Mouse (Mus musculus) left cerebral cortex, postnatal 10 days (tissue): Measurements from ENCODE around the gene Vrk1. TPM values are rescaled to one million over a fixed set of nuclear protein-coding genes. Genes with fewer than 3 reads are reported as not detected.

Experiments used
- DNase-seq, 2 experiments: peaks; one replicate each; pipeline ENCODE4 v3.0.0; 2021 to 2022; ENCODE audit warnings: low spot score in 2 of 2, mixed read lengths in 1 of 2; ENCODE audit errors: extremely low spot score in 1 of 2
- intact Hi-C: fragments of 180-260 bp; cut with DNase I; formaldehyde crosslinking; loops from one replicate; pipeline ENCODE4 v1.15.1; 2025
- total RNA-seq, 2 experiments: library from RNA; stranded (reverse); gene quantifications; 2 replicates each; pipeline ENCODE4 v1.2.3; 2021

Vrk1 gene
- total RNA-seq, 2 experiments from 2014 or later = 17.3 to 20.8 TPM

- intact Hi-C loops = no loop called here
Measured at GRCm38 (mm10) chr12:105993356-105993755, 16.7 kb upstream of the Vrk1 start.

GRCm38 (mm10) chr12:105995940-105996339, 14.1 kb upstream of the Vrk1 start:
- intact Hi-C loops = no loop called here
- DNase-seq = no peak

More at GRCm38 (mm10) chr12:105993356-105993755, 16.7 kb upstream of the Vrk1 start:
- DNase-seq = no peak

DNA sequence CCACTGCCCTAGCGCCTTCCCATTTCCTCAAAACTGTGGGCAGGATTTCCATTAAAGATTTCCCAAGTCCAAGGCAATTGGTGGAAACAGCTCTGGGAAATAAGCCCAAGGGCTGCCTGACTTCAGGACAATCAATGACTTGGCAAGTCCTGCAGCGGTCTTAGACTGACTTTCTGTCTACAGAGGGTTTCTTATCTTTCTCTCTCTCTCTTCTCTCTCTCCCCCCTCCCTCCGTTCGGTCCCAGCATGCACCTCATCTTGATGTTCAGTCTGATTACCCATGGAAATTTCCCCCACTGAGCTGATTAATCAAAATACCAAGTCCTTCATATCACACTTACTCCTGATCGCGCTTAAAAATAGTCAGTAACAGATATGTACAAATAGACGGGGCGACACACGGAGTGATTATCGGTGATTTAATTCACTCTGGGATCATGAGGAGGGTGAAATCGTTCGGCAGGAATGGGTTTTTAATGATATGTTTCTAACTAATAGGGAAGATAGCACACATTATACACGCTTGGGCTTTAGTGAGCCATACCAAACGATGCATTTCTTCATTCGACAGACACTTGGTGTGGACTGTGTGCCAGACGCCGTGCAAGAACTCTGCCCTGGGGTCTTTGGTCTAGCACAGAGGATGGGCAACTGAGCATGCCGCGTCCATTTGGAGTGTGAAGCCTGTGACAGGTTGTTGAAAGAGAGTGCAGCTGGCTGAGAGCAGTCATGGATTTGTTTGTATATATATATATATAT, 12.8 kb upstream of the Vrk1 start:
- DNase-seq = no peak
- intact Hi-C loops = no loop called here

DNA sequence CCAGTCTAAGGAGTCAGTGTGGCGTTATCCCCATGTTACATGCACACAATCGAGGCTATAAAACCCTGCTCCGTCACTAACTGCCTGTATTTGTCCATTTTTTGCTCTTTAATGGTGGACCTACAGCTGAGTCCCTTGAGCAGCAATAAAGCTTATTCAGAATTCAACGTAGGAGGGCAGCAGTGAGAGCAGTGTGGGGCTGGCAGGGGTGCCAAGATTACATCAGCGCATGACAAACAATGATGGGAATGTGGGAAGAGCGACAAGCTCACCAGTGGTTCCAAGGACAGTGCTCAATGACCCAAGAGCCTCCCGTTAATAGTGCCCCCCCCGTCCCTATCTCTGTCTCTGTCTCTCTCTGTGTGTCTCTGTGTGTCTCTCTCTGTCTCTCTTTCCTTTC, 8.3 kb upstream of the Vrk1 start:
- intact Hi-C loops = no loop called here
- no peak for DNase-seq

DNA sequence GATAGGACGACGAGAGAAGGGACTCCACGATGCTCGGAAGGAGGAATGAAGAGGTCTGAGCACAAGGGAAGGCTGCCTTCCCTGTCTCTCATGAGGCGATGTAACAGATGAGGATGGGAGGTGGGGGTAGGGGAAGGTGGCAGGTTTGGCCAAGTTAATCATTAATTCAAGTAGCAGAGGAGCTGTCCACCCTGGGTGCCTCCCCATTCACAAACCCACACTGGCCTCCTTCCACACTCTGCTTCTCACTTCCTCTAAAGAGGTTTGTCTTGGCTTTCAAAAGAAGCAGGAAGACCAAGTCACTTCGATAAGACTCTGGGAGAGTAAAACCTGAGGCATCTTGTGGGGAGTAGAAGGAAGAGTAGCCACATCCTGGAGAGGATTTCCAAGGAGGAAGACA, 5.3 kb upstream of the Vrk1 start:
- DNase-seq = no peak
- intact Hi-C loops = no loop called here

DNA sequence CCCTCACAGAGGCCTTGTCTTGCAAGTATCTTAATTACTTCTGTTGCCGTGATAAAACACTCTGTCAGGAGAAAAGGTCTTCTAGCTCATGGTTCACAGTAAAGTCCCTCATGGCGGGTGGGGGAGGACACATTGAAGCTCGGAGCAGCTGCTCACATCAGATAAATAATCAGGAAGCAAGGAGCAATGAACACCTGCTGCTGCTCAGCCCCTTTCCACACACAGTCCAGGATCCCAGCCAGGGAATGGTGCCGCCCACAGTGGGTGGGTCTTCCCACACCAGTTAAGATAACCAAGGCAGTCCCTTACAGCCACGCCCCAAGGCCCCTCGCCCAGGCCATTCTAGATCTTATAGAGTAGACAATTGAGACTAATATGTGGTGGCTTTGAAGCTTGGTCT, 3.8 kb upstream of the Vrk1 start:
- intact Hi-C loops = no loop called here
- no peak for DNase-seq

- peak; percentile 57 to 63 for DNase-seq
- intact Hi-C loops = no loop called here
Measured at GRCm38 (mm10) chr12:106008348-106009050, 1.5 kb upstream of the Vrk1 start.

GRCm38 (mm10) chr12:106009122-106009870, 732 bp upstream of the Vrk1 start:
- no peak for DNase-seq
- intact Hi-C loops = no loop called here

GRCm38 (mm10) chr12:106012161-106012560, 2.1 kb downstream of the Vrk1 start:
- no peak for DNase-seq
- intact Hi-C loops = no loop called here

- intact Hi-C loops = no loop called here
- no peak for DNase-seq
Measured at GRCm38 (mm10) chr12:106016265-106017012, 6.4 kb downstream of the Vrk1 start.

DNA sequence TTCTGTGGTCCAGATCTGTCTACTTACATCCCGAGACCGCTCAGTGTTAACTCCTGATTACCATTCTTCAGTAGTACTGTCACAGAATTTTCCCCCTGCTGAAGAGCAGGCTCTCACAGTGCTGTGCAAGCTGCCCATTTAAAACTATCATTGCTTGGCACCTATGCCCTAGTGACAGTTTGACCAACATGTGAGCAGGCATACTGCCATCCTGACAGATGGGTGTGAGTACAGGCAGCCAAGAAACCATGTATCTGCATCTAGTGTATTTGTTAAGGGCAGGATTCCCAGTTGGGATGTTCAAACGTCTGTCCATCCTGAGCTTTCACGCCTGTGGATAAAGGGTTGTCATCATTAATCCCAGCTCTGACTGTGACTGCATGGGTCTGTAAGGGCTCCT, 10.0 kb downstream of the Vrk1 start:
- DNase-seq = peak in 1 of 2 experiments; percentile 45
- intact Hi-C loops = no loop called here

- no peak for DNase-seq
- intact Hi-C loops = no loop called here
Measured at GRCm38 (mm10) chr12:106023652-106024051, 13.6 kb downstream of the Vrk1 start.

DNA sequence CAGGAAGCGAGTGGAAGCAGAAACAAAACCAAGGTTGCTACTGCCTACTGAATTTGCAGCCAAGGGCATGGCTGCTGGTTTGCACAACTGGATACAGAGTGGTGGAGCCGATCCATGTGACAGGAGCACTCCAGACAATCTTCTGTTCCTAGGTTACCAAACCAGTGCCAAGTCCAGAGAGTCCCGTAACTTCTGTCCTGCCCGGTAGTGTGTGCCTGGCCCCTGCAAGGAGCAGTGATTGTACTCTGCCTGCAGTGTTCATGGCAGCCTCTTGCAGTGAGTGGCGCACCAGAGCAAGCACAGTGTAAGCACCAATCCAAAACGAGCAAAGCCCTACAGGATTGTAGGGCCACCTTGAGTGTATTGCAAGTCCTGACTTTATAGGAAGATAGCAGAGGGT, 15.4 kb downstream of the Vrk1 start:
- DNase-seq = no peak
- intact Hi-C loops = no loop called here

GRCm38 (mm10) chr12:106026385-106027134, 16.5 kb downstream of the Vrk1 start:
- intact Hi-C loops = no loop called here
- no peak for DNase-seq

- DNase-seq = no peak
- intact Hi-C loops = no loop called here
Measured at GRCm38 (mm10) chr12:106027372-106027771, 17.3 kb downstream of the Vrk1 start.

DNA sequence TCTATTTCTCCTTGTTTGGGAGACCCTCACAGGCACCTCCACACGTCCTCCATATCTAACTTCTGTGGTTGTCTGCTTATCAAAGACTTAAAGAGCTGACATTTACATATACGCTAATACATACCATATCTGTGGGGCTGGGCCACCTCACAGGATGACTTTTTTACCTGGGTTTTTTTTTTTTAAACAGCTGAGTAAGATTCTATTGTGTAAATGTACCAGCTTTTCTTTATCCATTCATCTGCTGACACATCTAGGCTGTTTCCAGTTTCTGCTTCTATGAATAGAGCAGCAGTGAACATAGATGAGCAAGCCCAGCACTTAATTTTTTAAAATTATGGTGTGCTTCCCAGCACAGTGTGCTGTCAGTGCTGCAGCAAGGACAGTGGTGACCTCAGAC, 19.6 kb downstream of the Vrk1 start:
- intact Hi-C loops = no loop called here
- DNase-seq = no peak

GRCm38 (mm10) chr12:106030146-106030745, 20.2 kb downstream of the Vrk1 start:
- no peak for DNase-seq
- intact Hi-C loops = no loop called here

GRCm38 (mm10) chr12:106030796-106031195, 20.8 kb downstream of the Vrk1 start:
- no peak for DNase-seq
- intact Hi-C loops = no loop called here
